Mouse (Mus musculus) embryonic facial prominence, embryonic 13.5 days (tissue): ENCODE results near the gene Zfp991. TPM values are rescaled to one million over a fixed set of nuclear protein-coding genes. Genes with fewer than 3 reads are reported as not detected.
"Not testable (repeated sequence)": the region's sequence is repeated elsewhere in the genome, so short reads cannot be mapped to it uniquely, and the experiment has no call there.

Experiments used
- ATAC-seq: fragments of 200-750 bp; cut with Nextera tagmentation; 2 replicates; pipeline ENCODE4 v1.8.0; 2017; ENCODE audit warnings: low read depth; ENCODE audit not compliant: insufficient number of reproducible peaks, insufficient read depth, low FRiP score, low TSS enrichment
- H3K27ac ChIP-seq: fragments of 300-500 bp; sonication (generic); 2 replicates; pipeline ENCODE4 v1.5.1; 2015; ENCODE audit warnings: moderate library complexity, mild to moderate bottlenecking, inconsistent platforms
- H3K27me3 ChIP-seq: fragments of 300-500 bp; sonication (generic); 2 replicates; pipeline ENCODE4 v1.6.1; 2015; ENCODE audit warnings: mild to moderate bottlenecking, inconsistent platforms
- H3K36me3 ChIP-seq: fragments of 300-500 bp; sonication (generic); 2 replicates; pipeline ENCODE4 v1.6.1; 2015; ENCODE audit warnings: mild to moderate bottlenecking, inconsistent platforms
- H3K4me1 ChIP-seq: fragments of 300-500 bp; sonication (generic); 2 replicates; pipeline ENCODE4 v1.6.1; 2015; ENCODE audit warnings: inconsistent platforms
- H3K4me2 ChIP-seq: fragments of 300-500 bp; sonication (generic); 2 replicates; pipeline ENCODE4 v1.6.1; 2015; ENCODE audit warnings: moderate library complexity, mild to moderate bottlenecking, inconsistent platforms
- H3K4me3 ChIP-seq: fragments of 300-500 bp; sonication (generic); 2 replicates; pipeline ENCODE4 v1.5.1; 2015; ENCODE audit warnings: mild to moderate bottlenecking, inconsistent platforms
- H3K9ac ChIP-seq: fragments of 300-500 bp; sonication (generic); 2 replicates; pipeline ENCODE4 v1.6.1; 2015; ENCODE audit warnings: mild to moderate bottlenecking, inconsistent platforms
- H3K9me3 ChIP-seq: fragments of 300-500 bp; sonication (generic); 2 replicates; pipeline ENCODE4 v1.6.1; 2016; ENCODE audit warnings: inconsistent platforms
- WGBS: fragments of 180-500 bp; shearing (Covaris S2); methylation state at CpG from one replicate; pipeline ENCODE4 v1.1.7; 2015; ENCODE audit warnings: mixed read lengths; 5-methylcytosine and 5-hydroxymethylcytosine counted together
- polyA plus RNA-seq: library from polyadenylated mRNA; unstranded; fragments of >200 nt; fragmentation: Nextera tagmentation; extraction: Ambion mirVana; gene quantifications from 2 replicates; pipeline ENCODE4 v1.2.1, GENCODE M21; 2015

Zfp991 gene
- 6.9 and 7.3 TPM in 2 replicates for polyA plus RNA-seq

- H3K9me3 ChIP-seq = peaks cover 16% of the 10 kb centered on the region
- peak within 1 kb of the TSS; percentile 28 for H3K4me2 ChIP-seq
Observed at GRCm38 (mm10) chr4:147131837-147132459, at the start of gene Zfp991. TSS of gene Zfp991 (plus strand) at chr4:147132038.

GRCm38 (mm10) chr4:147095641-147096040 lies 36.2 kb upstream of the Zfp991 start:
- ATAC-seq, H3K27me3 ChIP-seq, H3K4me2 ChIP-seq, H3K9ac ChIP-seq, H3K4me1 ChIP-seq, H3K4me3 ChIP-seq, H3K36me3 ChIP-seq, H3K27ac ChIP-seq: not testable (repeated sequence)
- peaks cover 13% of the 10 kb centered on the region for H3K9me3 ChIP-seq
- 68% methylated on average over 2 of the region's 2 CpGs for WGBS

More at GRCm38 (mm10) chr4:147131837-147132459, at the start of gene Zfp991:
- 33% methylated on average over 2 of the region's 15 CpGs for WGBS
- H3K27me3 ChIP-seq, H3K4me1 ChIP-seq, H3K9ac ChIP-seq, H3K27ac ChIP-seq, ATAC-seq, H3K36me3 ChIP-seq: not testable (repeated sequence)
- peak within 1 kb of the TSS; percentile 28; the same call in 1 of the 2 replicates for H3K4me3 ChIP-seq

GRCm38 (mm10) chr4:147101666-147102626 lies 29.9 kb upstream of the Zfp991 start:
- not testable (repeated sequence) for H3K36me3 ChIP-seq, H3K27me3 ChIP-seq, H3K9me3 ChIP-seq, H3K27ac ChIP-seq, ATAC-seq, H3K4me1 ChIP-seq
- H3K4me3 ChIP-seq = peak overlapping the region; percentile 51
- H3K9ac ChIP-seq = peak overlapping the region; percentile 69
- 2% methylated on average over 80 of the region's 109 CpGs for WGBS
- H3K4me2 ChIP-seq = peak overlapping the region; percentile 72

- not testable (repeated sequence) for H3K4me1 ChIP-seq, H3K27me3 ChIP-seq, H3K4me2 ChIP-seq, H3K27ac ChIP-seq, H3K9me3 ChIP-seq, H3K9ac ChIP-seq, H3K4me3 ChIP-seq, ATAC-seq, H3K36me3 ChIP-seq
- 58% methylated on average over 4 of the region's 4 CpGs for WGBS
Observed at GRCm38 (mm10) chr4:147103814-147104213, 28.0 kb upstream of the Zfp991 start.

GRCm38 (mm10) chr4:147117839-147118238 lies 14.0 kb upstream of the Zfp991 start:
- H3K4me3 ChIP-seq, H3K4me2 ChIP-seq, ATAC-seq, H3K27me3 ChIP-seq, H3K27ac ChIP-seq, H3K9ac ChIP-seq, H3K4me1 ChIP-seq, H3K36me3 ChIP-seq: not testable (repeated sequence)
- H3K9me3 ChIP-seq = peaks cover 10% of the 10 kb centered on the region
- WGBS = 68% methylated on average over 2 of the region's 3 CpGs

GRCm38 (mm10) chr4:147122286-147122685 lies 9.6 kb upstream of the Zfp991 start:
- not testable (repeated sequence) for H3K9ac ChIP-seq, H3K27ac ChIP-seq, H3K4me3 ChIP-seq, H3K4me2 ChIP-seq, H3K36me3 ChIP-seq, H3K4me1 ChIP-seq, H3K27me3 ChIP-seq, ATAC-seq
- H3K9me3 ChIP-seq = peaks cover 27% of the 10 kb centered on the region
- WGBS = 70% methylated on average over 1 of the region's 1 CpGs

GRCm38 (mm10) chr4:147123797-147124196 lies 8.0 kb upstream of the Zfp991 start:
- peaks cover 33% of the 10 kb centered on the region for H3K9me3 ChIP-seq
- not testable (repeated sequence) for H3K27me3 ChIP-seq, H3K4me2 ChIP-seq, ATAC-seq, H3K4me1 ChIP-seq, H3K36me3 ChIP-seq, H3K4me3 ChIP-seq, H3K9ac ChIP-seq, H3K27ac ChIP-seq

GRCm38 (mm10) chr4:147124400-147125306 lies 7.2 kb upstream of the Zfp991 start:
- not testable (repeated sequence) for H3K36me3 ChIP-seq, H3K4me1 ChIP-seq, H3K27ac ChIP-seq, H3K27me3 ChIP-seq
- peak overlapping the region; percentile 55 for H3K4me3 ChIP-seq
- WGBS = 7% methylated on average over 47 of the region's 48 CpGs
- H3K9me3 ChIP-seq = peaks cover 33% of the 10 kb centered on the region
- H3K9ac ChIP-seq = peak overlapping the region; percentile 76
- peak overlapping the region; percentile 75 for H3K4me2 ChIP-seq
- ATAC-seq = peak; percentile 90

- not testable (repeated sequence) for ATAC-seq, H3K27ac ChIP-seq, H3K27me3 ChIP-seq, H3K36me3 ChIP-seq, H3K4me1 ChIP-seq
- WGBS = 20% methylated on average over 4 of the region's 4 CpGs
- Histone ChIP-seq H3K4me2 (peak overlapping the region; percentile 75), H3K9ac (peak overlapping the region; percentile 76), H3K9me3 (peaks cover 33% of the 10 kb centered on the region), H3K4me3 (peak overlapping the region; percentile 55)
Observed at GRCm38 (mm10) chr4:147125326-147125725, 6.5 kb upstream of the Zfp991 start.

- H3K4me2 ChIP-seq, H3K9ac ChIP-seq, ATAC-seq: not testable (repeated sequence)
Observed at GRCm38 (mm10) chr4:147125870-147126269, 6.0 kb upstream of the Zfp991 start.

GRCm38 (mm10) chr4:147126435-147126834 lies 5.4 kb upstream of the Zfp991 start:
- H3K9ac ChIP-seq, H3K27me3 ChIP-seq, H3K36me3 ChIP-seq, ATAC-seq, H3K4me2 ChIP-seq, H3K4me3 ChIP-seq, H3K4me1 ChIP-seq, H3K27ac ChIP-seq: not testable (repeated sequence)
- peaks cover 33% of the 10 kb centered on the region for H3K9me3 ChIP-seq
- WGBS = 74% methylated on average over 2 of the region's 2 CpGs

More at GRCm38 (mm10) chr4:147125870-147126269, 6.0 kb upstream of the Zfp991 start:
- H3K4me3 ChIP-seq, H3K36me3 ChIP-seq, H3K27me3 ChIP-seq, H3K27ac ChIP-seq, H3K4me1 ChIP-seq: not testable (repeated sequence)
- H3K9me3 ChIP-seq = peaks cover 33% of the 10 kb centered on the region
- WGBS = 86% methylated on average over 4 of the region's 4 CpGs
